Mouse (Mus musculus): ENCODE measurements around the gene Arhgap28.

DNA sequence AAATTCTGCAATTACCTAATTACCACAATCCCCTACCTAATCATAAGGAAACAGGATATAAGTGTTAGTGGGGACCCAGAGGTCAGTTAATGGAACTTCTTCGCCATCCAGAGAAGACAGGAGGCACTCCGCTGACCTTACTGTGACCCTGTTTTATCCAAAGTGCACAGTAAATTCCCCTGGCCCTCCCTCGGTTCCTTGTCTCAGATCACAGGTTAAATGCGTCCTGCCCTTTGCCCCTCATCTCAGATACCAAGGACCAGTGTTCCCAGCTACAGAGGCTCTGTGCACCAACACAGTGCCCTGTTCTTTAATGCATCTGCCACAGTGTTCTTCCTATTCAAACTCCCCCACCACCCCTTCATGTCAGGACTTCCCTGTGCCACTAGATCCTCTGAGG is 18.4 kb downstream of the Arhgap28 start:
- TF ChIP-seq CTCF (IDR thresholded peaks at IDR 0.05; ENCODE audit: low read depth) (no peak), EP300 (IDR thresholded peaks at IDR 0.05; ENCODE audit: low read depth) (no peak)
